In genomic region chr13:68581747-68582516, GRCm38 (mm10) we compare ENCODE assay signal across 8 mouse cellular contexts. TPM values are rescaled to one million over a fixed set of nuclear protein-coding genes. Genes with fewer than 3 reads are reported as not detected.
DNase-seq lines count a peak whose midpoint lies in the region; ATAC-seq and TF ChIP-seq lines count a peak whose summit lies in the region.

Gene Mtrr (minus strand): TSS chr13:68582149.
Gene Fastkd3 (plus strand): TSS chr13:68582234.

- no peaks in the 10 kb centered on the region for H3K27me3 ChIP-seq in hindbrain, postnatal 0 days (ENCODE audit: insufficient read depth, low read length)

- peaks cover 10% of the 10 kb centered on the region; the same call in 1 of the 2 replicates for H3K4me1 ChIP-seq in hindbrain, postnatal 0 days (ENCODE audit: insufficient read depth, low read length)

- intact Hi-C loops in gastrocnemius, adult 2 months (cut with DNase I), result loop anchor here (5.0 to 10.0 kb wide), 2 partner anchors 423 to 1030 kb away; partner anchors contain the start of gene Srd5a1
- intact Hi-C loops in left cerebral cortex, adult 2 months (cut with DNase I), result no loop called here

- DNase-seq in ZHBTc4 (ENCODE audit: low read depth, low spot score), result peak; percentile 98
- DNase-seq in gastrocnemius, adult 2 months, result peak; percentile 99
- DNase-seq in hindbrain, postnatal 0 days (ENCODE audit: low spot score), result peak; percentile 99
- DNase-seq in left cerebral cortex, adult 2 months (ENCODE audit: extremely low spot score in 1 of 2, low spot score in 2 of 2), result peak; percentile 99
- DNase-seq in right cerebral cortex, adult 2 months (ENCODE audit: low spot score in 2 of 2), result peak; percentile 98
- DNase-seq in urinary bladder, postnatal 14 days (ENCODE audit: low spot score), result peak; percentile 98

- no peak for TF ChIP-seq CTCF in gastrocnemius, adult 2 months (IDR thresholded peaks at IDR 0.05)
- no peak for TF ChIP-seq CTCF in hindbrain, postnatal 0 days (IDR thresholded peaks at IDR 0.05; ENCODE audit: low read depth)
- no peak for TF ChIP-seq CTCF in left cerebral cortex, adult 2 months (IDR thresholded peaks at IDR 0.05)

- H3K9me3 ChIP-seq in hindbrain, postnatal 0 days (ENCODE audit: low read length), result no peaks in the 10 kb centered on the region

- 2% methylated on average over 80 of the region's 81 CpGs for WGBS in hindbrain, postnatal 0 days

- ATAC-seq in common myeloid progenitor, adult 5-6 weeks (replicated peaks; ENCODE audit: low read depth, poor library complexity, severe bottlenecking), result peak; percentile 94
- ATAC-seq in hindbrain, postnatal 0 days, result peak; percentile 99
- peak; percentile 91 for ATAC-seq in megakaryocyte, adult 5-6 weeks (ENCODE audit: poor library complexity, severe bottlenecking)

- H3K9ac ChIP-seq in hindbrain, postnatal 0 days (replicated peaks; ENCODE audit: low read length), result peak within 1 kb of the TSS; percentile 73

- H3K27ac ChIP-seq in gastrocnemius, adult 2 months, result peak within 1 kb of the TSS; percentile 93
- peak within 1 kb of the TSS; percentile 77 for H3K27ac ChIP-seq in hindbrain, postnatal 0 days
- peak within 1 kb of the TSS; percentile 86 for H3K27ac ChIP-seq in left cerebral cortex, adult 2 months

- peaks cover 15% of the 10 kb centered on the region; the same call in 1 of the 2 replicates for H3K36me3 ChIP-seq in hindbrain, postnatal 0 days (ENCODE audit: insufficient read depth, low read length)

- H3K4me2 ChIP-seq in hindbrain, postnatal 0 days (ENCODE audit: low read depth, low read length), result peak within 1 kb of the TSS; percentile 90

- peak within 1 kb of the TSS; percentile 95 for H3K4me3 ChIP-seq in gastrocnemius, adult 2 months
- H3K4me3 ChIP-seq in hindbrain, postnatal 0 days (ENCODE audit: low read length), result peak within 1 kb of the TSS; percentile 82
- peak within 1 kb of the TSS; percentile 77 for H3K4me3 ChIP-seq in left cerebral cortex, adult 2 months

RNA-seq across cellular contexts. Expression of gene Mtrr, which starts in this region (rescaled TPM):
- total RNA-seq in common myeloid progenitor, adult 5-6 weeks (2017), result 17.2 and 33.0 TPM in 2 replicates
- 10 to 100 TPM; 26.9 to 28.7 TPM for total RNA-seq in gastrocnemius, adult 2 months (2021)
- 10.1 and 18.0 TPM in 2 replicates for total RNA-seq in hindbrain, postnatal 0 days (2014; rRNA removed)
- polyA plus RNA-seq in hindbrain, postnatal 0 days (2015; fragmentation: Nextera tagmentation; extraction: Ambion mirVana), result 8.2 and 10.3 TPM in 2 replicates
- total RNA-seq in left cerebral cortex, adult 2 months (2021), result 10 to 100 TPM; 14.8 to 15.5 TPM
- 4.8 and 6.6 TPM in 2 replicates for total RNA-seq in megakaryocyte, adult 5-6 weeks (2015)
- 7.2 and 8.0 TPM in 2 replicates for total RNA-seq in megakaryocyte, adult 5-6 weeks (2017)

RNA-seq across cellular contexts. Expression of gene Fastkd3, which starts in this region (rescaled TPM):
- 9.8 and 12.5 TPM in 2 replicates for total RNA-seq in common myeloid progenitor, adult 5-6 weeks (2017)
- 10 to 100 TPM in 1 of 2 experiments, 1 to 10 TPM in 1; 8.7 to 10.3 TPM for total RNA-seq in gastrocnemius, adult 2 months (2021)
- 11.3 and 13.9 TPM in 2 replicates for total RNA-seq in hindbrain, postnatal 0 days (2014; rRNA removed)
- 19.2 and 20.7 TPM in 2 replicates for polyA plus RNA-seq in hindbrain, postnatal 0 days (2015; fragmentation: Nextera tagmentation; extraction: Ambion mirVana)
- total RNA-seq in left cerebral cortex, adult 2 months (2021), result 10 to 100 TPM; 14.9 to 18.9 TPM
- 13.6 and 14.4 TPM in 2 replicates for total RNA-seq in megakaryocyte, adult 5-6 weeks (2015)
- 5.3 and 7.2 TPM in 2 replicates for total RNA-seq in megakaryocyte, adult 5-6 weeks (2017)

Comparison
In these comparisons a context has a peak if more than half of its experiments do, and no peak if none do; other contexts are left out.
1. Peak in every context shown above with its lines: DNase-seq, ATAC-seq, H3K4me3 ChIP-seq and H3K27ac ChIP-seq.